Comparison of ENCODE assay signal across 8 mouse cellular contexts in the genomic region with DNA sequence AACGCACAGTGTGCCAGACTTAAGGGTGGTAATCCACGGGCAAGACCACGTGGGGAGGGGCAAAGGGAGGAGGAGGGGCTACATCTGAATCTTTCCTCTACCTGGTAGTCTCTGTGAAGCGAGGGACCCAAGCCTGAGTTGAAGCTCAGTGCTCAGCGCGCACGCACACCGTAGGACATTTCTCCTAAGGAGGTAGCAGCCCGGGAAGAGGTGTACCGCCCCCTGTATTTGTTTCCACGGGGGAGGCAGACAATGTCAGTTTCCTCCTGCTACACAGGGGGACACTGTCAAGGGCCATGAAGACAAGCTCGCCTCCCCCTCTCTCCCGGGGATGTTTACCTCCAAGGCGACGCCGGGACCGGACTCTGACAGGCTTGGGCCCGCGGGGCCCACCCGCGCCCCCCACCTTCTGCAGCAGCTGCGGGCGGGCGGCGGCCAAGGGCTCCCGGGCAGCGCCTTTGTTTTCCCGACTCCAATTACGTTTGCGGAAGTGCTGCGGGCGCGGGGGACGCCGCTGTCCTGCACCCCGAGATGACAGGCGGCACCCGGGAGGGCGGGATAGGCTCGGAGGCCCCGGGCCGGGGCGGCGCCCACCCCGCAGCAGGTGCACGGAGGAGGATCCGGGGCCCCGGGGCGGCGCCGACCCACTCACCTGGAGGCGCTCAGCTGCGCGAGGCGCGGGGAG. TPM values are rescaled to one million over a fixed set of nuclear protein-coding genes. Genes with fewer than 3 reads are reported as not detected.
A peak's percentile ranks its signal among the peaks of the same experiment; 100 is the strongest.
DNase-seq lines count a peak whose midpoint lies in the region; ATAC-seq and TF ChIP-seq lines count a peak whose summit lies in the region.

No protein-coding gene starts in this region.

- peak overlapping the region; percentile 20; the same call in 1 of the 2 replicates for H3K27ac ChIP-seq in embryonic facial prominence, embryonic 11.5 days (replicated peaks; ENCODE audit: low read depth, low read length)
- H3K27ac ChIP-seq in intestine, postnatal 0 days (ENCODE audit: low read depth, low read length) = peak overlapping the region; percentile 74
- no peak overlapping the region for H3K27ac ChIP-seq in limb, embryonic 11.5 days (replicated peaks; ENCODE audit: low read depth, low read length)
- H3K27ac ChIP-seq in midbrain, embryonic 10.5 days (replicated peaks) = peak overlapping the region; percentile 90

- H3K9ac ChIP-seq in embryonic facial prominence, embryonic 11.5 days (replicated peaks; ENCODE audit: low read length) = peak overlapping the region; percentile 72
- peak overlapping the region; percentile 88 for H3K9ac ChIP-seq in intestine, postnatal 0 days (ENCODE audit: low read depth, low read length)
- H3K9ac ChIP-seq in limb, embryonic 11.5 days (ENCODE audit: low read length) = peak overlapping the region; percentile 59

- peak; percentile 62 for DNase-seq in adrenal gland, postnatal 10 days
- DNase-seq in embryonic facial prominence, embryonic 11.5 days (ENCODE audit: low spot score) = peak; percentile 26
- DNase-seq in heart, adult 18-20 months = peak; percentile 78
- peak; percentile 59 for DNase-seq in limb, embryonic 11.5 days (ENCODE audit: low spot score)
- DNase-seq in midbrain, embryonic 10.5 days (ENCODE audit: low spot score) = peak; percentile 53
- peak; percentile 36 to 45 for DNase-seq in right cerebral cortex, postnatal 36 days (ENCODE audit: low spot score in 2 of 2)
- no peak for DNase-seq in adipocyte (ENCODE audit: low spot score)

- under 1% methylated on average over 52 of the region's 56 CpGs for WGBS in embryonic facial prominence, embryonic 11.5 days
- WGBS in intestine, postnatal 0 days = 1% methylated on average over 45 of the region's 56 CpGs
- under 1% methylated on average over 55 of the region's 56 CpGs for WGBS in limb, embryonic 11.5 days
- under 1% methylated on average over 53 of the region's 56 CpGs for WGBS in midbrain, embryonic 10.5 days

- H3K9me3 ChIP-seq in embryonic facial prominence, embryonic 11.5 days (replicated peaks; ENCODE audit: control insufficient read depth, low read length) = no peaks in the 10 kb centered on the region
- no peaks in the 10 kb centered on the region for H3K9me3 ChIP-seq in intestine, postnatal 0 days (ENCODE audit: control insufficient read depth)
- no peaks in the 10 kb centered on the region for H3K9me3 ChIP-seq in limb, embryonic 11.5 days (ENCODE audit: control insufficient read depth, low read length)
- no peaks in the 10 kb centered on the region for H3K9me3 ChIP-seq in midbrain, embryonic 10.5 days (replicated peaks)

- H3K4me2 ChIP-seq in embryonic facial prominence, embryonic 11.5 days (ENCODE audit: low read depth, low read length) = peak overlapping the region; percentile 99
- H3K4me2 ChIP-seq in intestine, postnatal 0 days (replicated peaks; ENCODE audit: low read depth) = peak overlapping the region; percentile 92
- H3K4me2 ChIP-seq in limb, embryonic 11.5 days (ENCODE audit: low read depth, severe bottlenecking) = peak overlapping the region; percentile 99

- TF ChIP-seq CTCF in intestine, postnatal 0 days (IDR thresholded peaks at IDR 0.05; ENCODE audit: low read depth) = peak; percentile 24

- H3K4me3 ChIP-seq in embryonic facial prominence, embryonic 11.5 days (ENCODE audit: low read depth, low read length) = peak overlapping the region; percentile 78
- H3K4me3 ChIP-seq in intestine, postnatal 0 days (ENCODE audit: low read depth, low read length) = peak overlapping the region; percentile 86
- peak overlapping the region; percentile 77 for H3K4me3 ChIP-seq in limb, embryonic 11.5 days (ENCODE audit: low read depth, low read length)
- peak overlapping the region; percentile 95 for H3K4me3 ChIP-seq in midbrain, embryonic 10.5 days

- H3K36me3 ChIP-seq in embryonic facial prominence, embryonic 11.5 days (replicated peaks; ENCODE audit: control insufficient read depth, insufficient read depth, low read depth, low read length) = no peaks in the 10 kb centered on the region
- no peaks in the 10 kb centered on the region for H3K36me3 ChIP-seq in intestine, postnatal 0 days (ENCODE audit: control insufficient read depth, insufficient read depth)
- H3K36me3 ChIP-seq in limb, embryonic 11.5 days (ENCODE audit: control insufficient read depth, insufficient read depth, low read length) = no peaks in the 10 kb centered on the region
- H3K36me3 ChIP-seq in midbrain, embryonic 10.5 days = no peaks in the 10 kb centered on the region

- ATAC-seq in embryonic facial prominence, embryonic 11.5 days (replicated peaks; ENCODE audit: insufficient number of reproducible peaks, low FRiP score, low TSS enrichment, low read depth) = peak; percentile 78
- peak; percentile 85 for ATAC-seq in intestine, postnatal 0 days
- ATAC-seq in limb, embryonic 11.5 days (ENCODE audit: insufficient number of reproducible peaks, low FRiP score, low TSS enrichment, low read depth) = peak; percentile 74

- H3K27me3 ChIP-seq in embryonic facial prominence, embryonic 11.5 days (ENCODE audit: control insufficient read depth, insufficient read depth, low read length) = peaks cover 3% of the 10 kb centered on the region; the same call in 1 of the 2 replicates
- no peaks in the 10 kb centered on the region for H3K27me3 ChIP-seq in intestine, postnatal 0 days (replicated peaks; ENCODE audit: control insufficient read depth, insufficient read depth, low read length)
- peaks cover 18% of the 10 kb centered on the region for H3K27me3 ChIP-seq in limb, embryonic 11.5 days (ENCODE audit: control insufficient read depth, insufficient read depth, low read length)
- peaks cover 36% of the 10 kb centered on the region for H3K27me3 ChIP-seq in midbrain, embryonic 10.5 days (ENCODE audit: low read depth, poor library complexity, severe bottlenecking)

- H3K4me1 ChIP-seq in embryonic facial prominence, embryonic 11.5 days (ENCODE audit: control insufficient read depth, insufficient read depth, low read length) = no peaks in the 10 kb centered on the region
- H3K4me1 ChIP-seq in intestine, postnatal 0 days (replicated peaks; ENCODE audit: control insufficient read depth, insufficient read depth, low read length) = no peaks in the 10 kb centered on the region
- H3K4me1 ChIP-seq in limb, embryonic 11.5 days (ENCODE audit: control insufficient read depth, insufficient read depth, low read length) = no peaks in the 10 kb centered on the region
- H3K4me1 ChIP-seq in midbrain, embryonic 10.5 days = peaks cover 12% of the 10 kb centered on the region

RNA-seq across cellular contexts. Expression of a gene that starts 0.7 kb away (rescaled TPM):
- total RNA-seq in adrenal gland, postnatal 10 days (2021) = 10 to 100 TPM; 14.0 to 16.4 TPM
- polyA plus RNA-seq in embryonic facial prominence, embryonic 11.5 days (2014; fragmentation: Nextera tagmentation; extraction: Ambion mirVana) = 1.4 and 2.1 TPM in 2 replicates
- 10 to 100 TPM; 16.5 to 19.6 TPM for total RNA-seq in heart, adult 18-20 months (2021)
- polyA plus RNA-seq in intestine, postnatal 0 days (2015; fragmentation: Nextera tagmentation; extraction: Ambion mirVana) = 9.1 and 9.2 TPM in 2 replicates
- 0.61 and 0.82 TPM in 2 replicates for polyA plus RNA-seq in limb, embryonic 11.5 days (2014; fragmentation: Nextera tagmentation; extraction: Ambion mirVana)
- polyA plus RNA-seq in midbrain, embryonic 10.5 days (2016; fragmentation: Nextera tagmentation; extraction: Ambion mirVana) = 1.2 and 2.9 TPM in 2 replicates
